In the genomic region with DNA sequence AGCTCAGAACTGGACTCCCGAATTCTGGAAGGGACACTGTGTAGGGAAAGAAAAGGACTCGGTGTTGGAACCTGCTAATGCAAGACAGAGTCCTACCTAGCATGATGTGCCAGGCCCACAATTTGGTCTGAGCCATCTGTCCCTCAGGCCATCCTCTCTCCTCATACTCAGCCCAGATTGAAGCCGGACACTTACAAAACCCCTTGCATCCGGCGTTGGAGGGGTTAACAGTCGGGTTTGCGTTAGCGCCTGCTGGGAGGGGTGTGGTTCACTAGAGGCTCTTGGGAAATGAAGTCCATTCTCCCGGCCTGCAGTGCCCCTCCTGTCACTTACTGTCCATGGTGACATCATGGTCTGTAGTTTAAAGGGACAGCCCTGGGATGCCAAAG, we compare ENCODE assay signal across 8 mouse cellular contexts. TPM values are rescaled to one million over a fixed set of nuclear protein-coding genes. Genes with fewer than 3 reads are reported as not detected.
A peak's percentile ranks its signal among the peaks of the same experiment; 100 is the strongest.
DNase-seq lines count a peak whose midpoint lies in the region; ATAC-seq and TF ChIP-seq lines count a peak whose summit lies in the region.

No protein-coding gene starts in this region.

- TF ChIP-seq CTCF in G1E (IDR thresholded peaks at IDR 0.05; ENCODE audit: low read depth, low read length): no peak
- no peak for TF ChIP-seq CTCF in cerebellum, adult 2 months (IDR thresholded peaks at IDR 0.05; ENCODE audit: borderline replicate concordance, insufficient read depth, low read depth, low read length)
- no peak for TF ChIP-seq CTCF in forebrain, postnatal 0 days (IDR thresholded peaks at IDR 0.05; ENCODE audit: low read depth)

- peak; percentile 73 for ATAC-seq in G1E (ENCODE audit: extremely low read depth, insufficient number of reproducible peaks, low FRiP score, poor library complexity, severe bottlenecking)
- peak; percentile 93 for ATAC-seq in forebrain, postnatal 0 days
- peak; percentile 91 for ATAC-seq in lung, embryonic 15.5 days (ENCODE audit: borderline replicate concordance, extremely low read depth, low FRiP score, low TSS enrichment)

- peak overlapping the region; percentile 69 for H3K9ac ChIP-seq in forebrain, postnatal 0 days
- H3K9ac ChIP-seq in lung, embryonic 15.5 days: peak overlapping the region; percentile 56

- H3K4me2 ChIP-seq in forebrain, postnatal 0 days (ENCODE audit: low read depth): peak overlapping the region; percentile 92
- peak overlapping the region; percentile 72 for H3K4me2 ChIP-seq in lung, embryonic 15.5 days

- H3K4me1 ChIP-seq in G1E (ENCODE audit: insufficient read depth, low read depth, low read length): peaks cover 50% of the 10 kb centered on the region
- peaks cover 13% of the 10 kb centered on the region for H3K4me1 ChIP-seq in cerebellum, adult 2 months (ENCODE audit: control insufficient read depth, insufficient read depth, low read length)
- peaks cover 11% of the 10 kb centered on the region for H3K4me1 ChIP-seq in forebrain, postnatal 0 days (ENCODE audit: insufficient read depth)
- H3K4me1 ChIP-seq in lung, embryonic 15.5 days: peaks cover 25% of the 10 kb centered on the region

- peaks cover 31% of the 10 kb centered on the region for H3K36me3 ChIP-seq in G1E (replicated peaks)
- peaks cover 26% of the 10 kb centered on the region for H3K36me3 ChIP-seq in forebrain, postnatal 0 days (ENCODE audit: insufficient read depth)
- H3K36me3 ChIP-seq in lung, embryonic 15.5 days: peaks cover 6% of the 10 kb centered on the region; the same call in 1 of the 2 replicates

- under 1% methylated on average over 9 of the region's 9 CpGs for WGBS in cerebellum, adult 2 months
- WGBS in forebrain, postnatal 0 days: 2% methylated on average over 9 of the region's 9 CpGs
- WGBS in lung, embryonic 15.5 days: 0% methylated on average over 9 of the region's 9 CpGs

- peak overlapping the region; percentile 93 for H3K27ac ChIP-seq in cerebellum, adult 2 months (ENCODE audit: insufficient read depth, low read length)
- peak overlapping the region; percentile 84 for H3K27ac ChIP-seq in forebrain, postnatal 0 days (ENCODE audit: low read depth, low read length)
- peak overlapping the region; percentile 95 for H3K27ac ChIP-seq in lung, embryonic 15.5 days

- H3K27me3 ChIP-seq in G1E (ENCODE audit: insufficient read depth, low read length): peaks cover 5% of the 10 kb centered on the region; the same call in 1 of the 2 replicates
- no peaks in the 10 kb centered on the region for H3K27me3 ChIP-seq in cerebellum, adult 2 months (ENCODE audit: control insufficient read depth, insufficient read depth, low read length)
- H3K27me3 ChIP-seq in forebrain, postnatal 0 days (ENCODE audit: insufficient read depth, low read length): no peaks in the 10 kb centered on the region
- H3K27me3 ChIP-seq in lung, embryonic 15.5 days: no peaks in the 10 kb centered on the region

- no peaks in the 10 kb centered on the region for H3K9me3 ChIP-seq in G1E (replicated peaks)
- H3K9me3 ChIP-seq in forebrain, postnatal 0 days (ENCODE audit: low read length): no peaks in the 10 kb centered on the region
- H3K9me3 ChIP-seq in lung, embryonic 15.5 days: no peaks in the 10 kb centered on the region

- H3K4me3 ChIP-seq in G1E (ENCODE audit: low read depth, low read length): peak overlapping the region; percentile 75
- H3K4me3 ChIP-seq in cerebellum, adult 2 months (replicated peaks; ENCODE audit: insufficient read depth, low read depth, low read length): peak overlapping the region; percentile 89
- H3K4me3 ChIP-seq in forebrain, postnatal 0 days (ENCODE audit: low read depth, low read length): peak overlapping the region; percentile 79
- peak overlapping the region; percentile 81 for H3K4me3 ChIP-seq in lung, embryonic 15.5 days

- DNase-seq in G1E (ENCODE audit: low spot score): peak; percentile 74
- peak; percentile 94 to 96 for DNase-seq in cerebellum, adult 2 months
- DNase-seq in forebrain, postnatal 0 days: peak; percentile 92
- DNase-seq in heart, postnatal 4 days: peak; percentile 92
- DNase-seq in layer of hippocampus, adult 8-10 months (ENCODE audit: low spot score in 2 of 2): peak; percentile 90 to 92
- DNase-seq in ovary, adult 18-20 months (ENCODE audit: low spot score): peak; percentile 86
- peak; percentile 87 for DNase-seq in thymus, postnatal 0 days (ENCODE audit: low spot score)

- TF ChIP-seq POLR2A in cerebellum, adult 2 months (IDR thresholded peaks at IDR 0.05; ENCODE audit: borderline replicate concordance, insufficient read depth, low read length): no peak

RNA-seq across cellular contexts. Expression of gene Ppp2r5b, which starts 0.4 kb away (rescaled TPM):
- total RNA-seq in G1E (2014; fragmentation: Nextera tagmentation) (3.4 and 9.0 TPM in 2 replicates), G1E (2017) (5.6 and 6.0 TPM in 2 replicates)
- 7.1 and 8.9 TPM in 2 replicates for polyA plus RNA-seq in G1E (2012)
- 243 and 258 TPM in 2 replicates for polyA plus RNA-seq in cerebellum, adult 2 months (2012; rRNA removed)
- total RNA-seq in forebrain, postnatal 0 days (2014; rRNA removed): 196 and 203 TPM in 2 replicates
- polyA plus RNA-seq in forebrain, postnatal 0 days (2015; fragmentation: Nextera tagmentation; extraction: Ambion mirVana): 144 and 159 TPM in 2 replicates
- 10 to 100 TPM; 30.1 to 30.2 TPM for total RNA-seq in heart, postnatal 4 days (2021)
- 100 to 1,000 TPM; 126 to 136 (median 128) TPM for total RNA-seq in layer of hippocampus, adult 8-10 months (2022)
- 17.1 and 19.2 TPM in 2 replicates for polyA plus RNA-seq in lung, embryonic 15.5 days (2015; fragmentation: Nextera tagmentation; extraction: Ambion mirVana)
- 8.9 TPM in 2 replicates for polyA plus RNA-seq in thymus, postnatal 0 days (2015; fragmentation: Nextera tagmentation; extraction: Ambion mirVana)

RNA-seq across cellular contexts. Expression of gene Atg2a, which starts 5.4 kb away (rescaled TPM):
- 18.4 and 31.8 TPM in 2 replicates for total RNA-seq in G1E (2014; fragmentation: Nextera tagmentation)
- 7.0 and 9.4 TPM in 2 replicates for total RNA-seq in G1E (2017)
- 44.4 and 45.0 TPM in 2 replicates for polyA plus RNA-seq in G1E (2012)
- 40.8 and 41.1 TPM in 2 replicates for polyA plus RNA-seq in cerebellum, adult 2 months (2012; rRNA removed)
- total RNA-seq in forebrain, postnatal 0 days (2014; rRNA removed): 21.0 and 26.7 TPM in 2 replicates
- polyA plus RNA-seq in forebrain, postnatal 0 days (2015; fragmentation: Nextera tagmentation; extraction: Ambion mirVana): 5.9 and 7.6 TPM in 2 replicates
- total RNA-seq in heart, postnatal 4 days (2021): 10 to 100 TPM; 15.9 to 16.2 TPM
- total RNA-seq in layer of hippocampus, adult 8-10 months (2022): 10 to 100 TPM; 34.1 to 41.8 (median 37.1) TPM
- polyA plus RNA-seq in lung, embryonic 15.5 days (2015; fragmentation: Nextera tagmentation; extraction: Ambion mirVana): 8.9 and 9.3 TPM in 2 replicates
- polyA plus RNA-seq in thymus, postnatal 0 days (2015; fragmentation: Nextera tagmentation; extraction: Ambion mirVana): 5.6 and 6.5 TPM in 2 replicates

RNA-seq across cellular contexts. Expression of gene Gpha2, which starts 9.9 kb away (rescaled TPM):
- total RNA-seq in G1E (2014; fragmentation: Nextera tagmentation) (not detected in 2 replicates), G1E (2017) (not detected in 2 replicates)
- polyA plus RNA-seq in G1E (2012): not detected in 2 replicates
- polyA plus RNA-seq in cerebellum, adult 2 months (2012; rRNA removed): 0.21 TPM in 1 of 2 replicates, not detected in the other
- not detected in 2 replicates for total RNA-seq in forebrain, postnatal 0 days (2014; rRNA removed)
- 0.50 TPM in 1 of 2 replicates, not detected in the other for polyA plus RNA-seq in forebrain, postnatal 0 days (2015; fragmentation: Nextera tagmentation; extraction: Ambion mirVana)
- total RNA-seq in heart, postnatal 4 days (2021): not detected
- total RNA-seq in layer of hippocampus, adult 8-10 months (2022): not detected
- 0.48 TPM in 1 of 2 replicates, not detected in the other for polyA plus RNA-seq in lung, embryonic 15.5 days (2015; fragmentation: Nextera tagmentation; extraction: Ambion mirVana)
- polyA plus RNA-seq in thymus, postnatal 0 days (2015; fragmentation: Nextera tagmentation; extraction: Ambion mirVana): 3.6 and 4.0 TPM in 2 replicates

RNA-seq across cellular contexts. Expression of gene Ehd1, which starts 40.5 kb away (rescaled TPM):
- total RNA-seq in G1E (2014; fragmentation: Nextera tagmentation) (18.0 and 18.7 TPM in 2 replicates), G1E (2017) (22.0 and 23.3 TPM in 2 replicates)
- 132 and 135 TPM in 2 replicates for polyA plus RNA-seq in G1E (2012)
- polyA plus RNA-seq in cerebellum, adult 2 months (2012; rRNA removed): 168 and 220 TPM in 2 replicates
- total RNA-seq in forebrain, postnatal 0 days (2014; rRNA removed): 91.9 and 120 TPM in 2 replicates
- polyA plus RNA-seq in forebrain, postnatal 0 days (2015; fragmentation: Nextera tagmentation; extraction: Ambion mirVana): 69.9 and 75.4 TPM in 2 replicates
- total RNA-seq in heart, postnatal 4 days (2021): 100 to 1,000 TPM in 1 of 2 experiments, 10 to 100 TPM in 1; 97.8 to 114 TPM
- total RNA-seq in layer of hippocampus, adult 8-10 months (2022): 10 to 100 TPM; 59.1 to 76.4 (median 70.3) TPM
- polyA plus RNA-seq in lung, embryonic 15.5 days (2015; fragmentation: Nextera tagmentation; extraction: Ambion mirVana): 66.7 and 76.1 TPM in 2 replicates
- polyA plus RNA-seq in thymus, postnatal 0 days (2015; fragmentation: Nextera tagmentation; extraction: Ambion mirVana): 29.5 and 29.9 TPM in 2 replicates

RNA-seq across cellular contexts. Expression of gene Majin, which starts 51.9 kb away (rescaled TPM):
- total RNA-seq in G1E (2014; fragmentation: Nextera tagmentation) (not detected in 2 replicates), G1E (2017) (0.11 TPM in 1 of 2 replicates, not detected in the other)
- polyA plus RNA-seq in G1E (2012): not detected in 2 replicates
- 0.08 TPM in 2 replicates for polyA plus RNA-seq in cerebellum, adult 2 months (2012; rRNA removed)
- total RNA-seq in forebrain, postnatal 0 days (2014; rRNA removed): not detected in 2 replicates
- not detected in 2 replicates for polyA plus RNA-seq in forebrain, postnatal 0 days (2015; fragmentation: Nextera tagmentation; extraction: Ambion mirVana)
- total RNA-seq in heart, postnatal 4 days (2021): not detected
- not detected for total RNA-seq in layer of hippocampus, adult 8-10 months (2022)
- polyA plus RNA-seq in lung, embryonic 15.5 days (2015; fragmentation: Nextera tagmentation; extraction: Ambion mirVana): not detected in 2 replicates
- polyA plus RNA-seq in thymus, postnatal 0 days (2015; fragmentation: Nextera tagmentation; extraction: Ambion mirVana): 0.47 and 0.50 TPM in 2 replicates

Comparison
In these comparisons a context has a peak if more than half of its experiments do, and no peak if none do; other contexts are left out.
1. Peak in every context shown above with its lines: DNase-seq, ATAC-seq, H3K4me3 ChIP-seq and H3K27ac ChIP-seq.